Mouse (Mus musculus): ENCODE measurements around the gene Nipsnap2.

DNA sequence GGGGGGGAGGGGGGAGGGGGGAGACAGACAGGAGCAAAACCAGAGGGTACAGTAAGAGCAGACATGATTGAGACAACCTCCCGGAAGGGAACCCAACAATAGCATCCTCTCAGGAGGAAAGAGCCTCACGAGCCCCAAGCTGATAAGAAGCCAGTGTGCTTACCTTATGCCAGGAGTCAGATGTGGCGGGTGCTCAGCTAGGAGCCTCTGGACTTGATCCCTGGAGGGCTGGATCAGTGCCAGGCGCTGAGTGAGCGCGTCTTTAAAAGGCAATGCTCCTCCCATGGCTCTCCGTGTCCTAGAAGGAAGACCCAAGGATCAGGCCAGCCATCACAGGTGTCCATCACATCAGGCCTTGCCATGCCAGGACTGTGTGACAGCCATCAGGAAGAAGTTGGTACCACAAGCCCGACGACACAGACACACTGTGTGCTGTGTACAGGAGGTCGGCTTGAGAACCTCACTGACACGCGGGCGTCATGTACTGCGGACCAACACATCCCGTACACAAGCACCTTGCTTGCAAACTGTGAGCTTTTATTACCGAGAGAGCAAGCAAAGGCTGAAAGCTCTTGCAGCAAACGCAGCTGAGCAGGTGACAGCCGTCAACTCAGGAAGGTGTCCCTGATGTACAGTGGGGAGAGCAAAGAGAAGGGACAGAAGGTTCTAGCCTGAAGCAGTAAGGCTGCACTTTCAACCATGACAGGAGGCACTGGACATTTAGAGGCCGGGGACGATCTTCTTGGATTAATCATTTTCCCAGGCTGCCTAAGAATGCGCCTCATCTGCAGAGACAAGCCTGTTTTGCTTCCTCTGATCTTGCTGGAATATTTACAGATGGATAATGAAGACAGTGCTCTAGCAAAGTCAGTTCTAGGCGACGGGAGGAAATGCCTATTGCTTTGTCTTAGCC lies 45.8 kb downstream of the Nipsnap2 start:
- TF ChIP-seq POLR2A (IDR thresholded peaks at IDR 0.05; ENCODE audit: extremely low read depth, insufficient read depth, low read length) (no peak), CTCF (IDR thresholded peaks at IDR 0.05; ENCODE audit: low read depth, low read length) (no peak)

Data from liver, adult 2 months (tissue).